Mouse (Mus musculus) hindbrain, embryonic 11.5 days (tissue): ENCODE results near the gene Lpar3. TPM values are rescaled to one million over a fixed set of nuclear protein-coding genes. Genes with fewer than 3 reads are reported as not detected.

ENCODE experiments used
- ATAC-seq: fragments of 200-750 bp; cut with Nextera tagmentation; 2 replicates; pipeline ENCODE4 v1.8.0; 2017; ENCODE audit warnings: mild to moderate bottlenecking, moderate TSS enrichment, moderate library complexity; ENCODE audit not compliant: low FRiP score
- DNase-seq: peaks from one replicate; pipeline ENCODE4 v3.0.0-alpha.2; 2015; ENCODE audit warnings: low spot score
- H3K27ac ChIP-seq: fragments of 300-500 bp; sonication (generic); 2 replicates; pipeline ENCODE4 v1.5.1; 2014; ENCODE audit warnings: mild to moderate bottlenecking, low read depth, low read length
- H3K27me3 ChIP-seq: fragments of 300-500 bp; sonication (generic); 2 replicates; pipeline ENCODE4 v1.6.1; 2014; ENCODE audit warnings: mild to moderate bottlenecking, low read length, moderate library complexity, mixed read lengths; ENCODE audit not compliant: control insufficient read depth, insufficient read depth
- H3K36me3 ChIP-seq: fragments of 300-500 bp; sonication (generic); 2 replicates; pipeline ENCODE4 v1.6.1; 2014; ENCODE audit warnings: mild to moderate bottlenecking, low read length, moderate library complexity, mixed read lengths; ENCODE audit not compliant: control insufficient read depth, insufficient read depth
- H3K4me1 ChIP-seq: fragments of 300-500 bp; sonication (generic); replicated peaks from 2 replicates; pipeline ENCODE4 v1.6.1; 2014; ENCODE audit warnings: low read length, mixed read lengths; ENCODE audit not compliant: control insufficient read depth, insufficient read depth
- H3K4me2 ChIP-seq: fragments of 300-500 bp; sonication (generic); replicated peaks from 2 replicates; pipeline ENCODE4 v1.6.1; 2014; ENCODE audit warnings: mild to moderate bottlenecking, low read depth, low read length
- H3K4me3 ChIP-seq: fragments of 300-500 bp; sonication (generic); 2 replicates; pipeline ENCODE4 v1.5.1; 2014; ENCODE audit warnings: low read depth, low read length
- H3K9ac ChIP-seq: fragments of 300-500 bp; sonication (generic); 2 replicates; pipeline ENCODE4 v1.6.1; 2014; ENCODE audit warnings: low read depth, low read length
- H3K9me3 ChIP-seq: fragments of 300-500 bp; sonication (generic); 2 replicates; pipeline ENCODE4 v1.6.1; 2016; ENCODE audit warnings: low read length; ENCODE audit not compliant: control insufficient read depth
- WGBS: fragments of 180-500 bp; shearing (Covaris S2); extraction: QIAGEN DNeasy Blood & Tissue Kit; methylation state at CpG from one replicate; pipeline ENCODE4 v1.1.7; 2014; 5-methylcytosine and 5-hydroxymethylcytosine counted together
- polyA plus RNA-seq: library from polyadenylated mRNA; unstranded; fragments of >200 nt; fragmentation: Nextera tagmentation; extraction: Ambion mirVana; gene quantifications from 2 replicates; pipeline ENCODE4 v1.2.1, GENCODE M21; 2014

The Lpar3 gene
- polyA plus RNA-seq, 1 experiment from 2014 or later = 1.4 TPM

- ATAC-seq = no peak
- Histone ChIP-seq H3K27ac (no peak overlapping the region), H3K4me3 (no peak overlapping the region), H3K9ac (no peak overlapping the region), H3K4me1 (no peaks in the 10 kb centered on the region), H3K4me2 (no peak overlapping the region), H3K9me3 (no peaks in the 10 kb centered on the region), H3K36me3 (no peaks in the 10 kb centered on the region), H3K27me3 (no peaks in the 10 kb centered on the region)
- no peak for DNase-seq
- 85% methylated on average over 21 of the region's 21 CpGs for WGBS
These were observed 84.0 kb downstream of the Lpar3 start for GRCm38 (mm10) chr3:146304556-146305405.

- Histone ChIP-seq H3K4me1 (no peaks in the 10 kb centered on the region), H3K36me3 (no peaks in the 10 kb centered on the region), H3K9ac (no peak overlapping the region), H3K27me3 (no peaks in the 10 kb centered on the region), H3K4me3 (no peak overlapping the region), H3K4me2 (no peak overlapping the region), H3K9me3 (no peaks in the 10 kb centered on the region), H3K27ac (no peak overlapping the region)
- WGBS = 49% methylated on average over 3 of the region's 3 CpGs
- DNase-seq (no peak), ATAC-seq (no peak)
These were observed 86.6 kb downstream of the Lpar3 start for GRCm38 (mm10) chr3:146307341-146307740.

- H3K9ac ChIP-seq = no peak overlapping the region
- no peak overlapping the region for H3K27ac ChIP-seq
- no peaks in the 10 kb centered on the region for H3K27me3 ChIP-seq
- no peaks in the 10 kb centered on the region for H3K9me3 ChIP-seq
- WGBS = 69% methylated on average over 2 of the region's 2 CpGs
- H3K4me2 ChIP-seq = no peak overlapping the region
- no peak overlapping the region for H3K4me3 ChIP-seq
- H3K36me3 ChIP-seq = no peaks in the 10 kb centered on the region
- ATAC-seq = no peak
- H3K4me1 ChIP-seq = no peaks in the 10 kb centered on the region
- DNase-seq = no peak
These were observed 87.1 kb downstream of the Lpar3 start for GRCm38 (mm10) chr3:146307886-146308285.

- ATAC-seq (no peak), DNase-seq (no peak)
- H3K27me3 ChIP-seq = no peaks in the 10 kb centered on the region
- no peaks in the 10 kb centered on the region for H3K36me3 ChIP-seq
- WGBS = 78% methylated on average over 8 of the region's 8 CpGs
- H3K9ac ChIP-seq = no peak overlapping the region
- no peaks in the 10 kb centered on the region for H3K4me1 ChIP-seq
- H3K4me3 ChIP-seq = no peak overlapping the region
- no peak overlapping the region for H3K4me2 ChIP-seq
- no peak overlapping the region for H3K27ac ChIP-seq
- H3K9me3 ChIP-seq = no peaks in the 10 kb centered on the region
These were observed 88.8 kb downstream of the Lpar3 start for GRCm38 (mm10) chr3:146309586-146309985.

- 0 out of 2 replicates have a peak, but pooled peaks have one; percentile 33 for ATAC-seq
These were observed 90.4 kb downstream of the Lpar3 start for GRCm38 (mm10) chr3:146311121-146311538.

GRCm38 (mm10) chr3:146315414-146315813 lies 94.7 kb downstream of the Lpar3 start:
- ATAC-seq (no peak), DNase-seq (no peak)
- Histone ChIP-seq H3K27me3 (no peaks in the 10 kb centered on the region), H3K4me1 (0 out of 2 replicates have a peak, but pooled peaks cover 2% of the 10 kb centered on the region), H3K9ac (no peak overlapping the region), H3K4me2 (no peak overlapping the region), H3K36me3 (no peaks in the 10 kb centered on the region), H3K9me3 (no peaks in the 10 kb centered on the region), H3K27ac (no peak overlapping the region), H3K4me3 (no peak overlapping the region)
- 85% methylated on average over 8 of the region's 8 CpGs for WGBS

More at GRCm38 (mm10) chr3:146311121-146311538, 90.4 kb downstream of the Lpar3 start:
- WGBS = 16% methylated on average over 9 of the region's 9 CpGs
- no peak overlapping the region for H3K9ac ChIP-seq
- H3K27me3 ChIP-seq = no peaks in the 10 kb centered on the region
- no peaks in the 10 kb centered on the region for H3K9me3 ChIP-seq
- H3K4me1 ChIP-seq = no peaks in the 10 kb centered on the region
- H3K4me3 ChIP-seq = no peak overlapping the region
- no peak overlapping the region for H3K4me2 ChIP-seq
- no peak overlapping the region for H3K27ac ChIP-seq
- DNase-seq = peak; percentile 41
- no peaks in the 10 kb centered on the region for H3K36me3 ChIP-seq

- Histone ChIP-seq H3K4me3 (no peak overlapping the region), H3K27me3 (no peaks in the 10 kb centered on the region), H3K9ac (no peak overlapping the region), H3K27ac (no peak overlapping the region), H3K36me3 (no peaks in the 10 kb centered on the region), H3K9me3 (no peaks in the 10 kb centered on the region), H3K4me2 (no peak overlapping the region), H3K4me1 (0 out of 2 replicates have a peak, but pooled peaks cover 2% of the 10 kb centered on the region)
- ATAC-seq (no peak), DNase-seq (no peak)
- WGBS = 92% methylated on average over 8 of the region's 8 CpGs
These were observed 95.5 kb downstream of the Lpar3 start for GRCm38 (mm10) chr3:146316293-146316692.

GRCm38 (mm10) chr3:146317366-146317765 lies 96.6 kb downstream of the Lpar3 start:
- ATAC-seq (no peak), DNase-seq (no peak)
- Histone ChIP-seq H3K36me3 (no peaks in the 10 kb centered on the region), H3K4me1 (0 out of 2 replicates have a peak, but pooled peaks cover 2% of the 10 kb centered on the region), H3K9ac (no peak overlapping the region), H3K4me3 (no peak overlapping the region), H3K4me2 (no peak overlapping the region), H3K27me3 (no peaks in the 10 kb centered on the region), H3K9me3 (no peaks in the 10 kb centered on the region), H3K27ac (no peak overlapping the region)
- 85% methylated on average over 7 of the region's 7 CpGs for WGBS

GRCm38 (mm10) chr3:146317911-146318310 lies 97.1 kb downstream of the Lpar3 start:
- DNase-seq (no peak), ATAC-seq (no peak)
- Histone ChIP-seq H3K9ac (no peak overlapping the region), H3K4me2 (no peak overlapping the region), H3K4me1 (0 out of 2 replicates have a peak, but pooled peaks cover 2% of the 10 kb centered on the region), H3K27me3 (peaks cover 2% of the 10 kb centered on the region; the same call in 1 of the 2 replicates), H3K36me3 (no peaks in the 10 kb centered on the region), H3K4me3 (no peak overlapping the region), H3K27ac (no peak overlapping the region), H3K9me3 (no peaks in the 10 kb centered on the region)
- 84% methylated on average over 12 of the region's 12 CpGs for WGBS
